Mouse (Mus musculus) layer of hippocampus, adult 9-10 months (tissue): Measurements from ENCODE around the gene Trak1.

Source experiments
- DNase-seq: peaks from one replicate; pipeline ENCODE4 v3.0.0; 2022; ENCODE audit warnings: low spot score

Trak1 gene

GRCm38 (mm10) chr9:121487216-121487615 lies 189.9 kb downstream of the Trak1 start:
- no peak for DNase-seq

- no peak for DNase-seq
Observed at GRCm38 (mm10) chr9:121491592-121492240, 194.4 kb downstream of the Trak1 start.

- no peak for DNase-seq
Observed at GRCm38 (mm10) chr9:121494006-121494767, 196.9 kb downstream of the Trak1 start.

- no peak for DNase-seq
Observed at GRCm38 (mm10) chr9:121495529-121495928, 198.2 kb downstream of the Trak1 start, which contains the start of gene Cck. Gene Cck (minus strand): TSS chr9:121495694.

- DNase-seq = no peak
Observed at GRCm38 (mm10) chr9:121496102-121496501, 198.8 kb downstream of the Trak1 start.

GRCm38 (mm10) chr9:121505346-121505745 lies 208.0 kb downstream of the Trak1 start:
- DNase-seq = peak; percentile 53

GRCm38 (mm10) chr9:121506478-121507180 lies 209.3 kb downstream of the Trak1 start:
- DNase-seq = no peak

- DNase-seq = no peak
Observed at GRCm38 (mm10) chr9:121511911-121512310, 214.6 kb downstream of the Trak1 start.

- DNase-seq = no peak
Observed at GRCm38 (mm10) chr9:121514462-121514861, 217.2 kb downstream of the Trak1 start.

GRCm38 (mm10) chr9:121520047-121520446 lies 222.7 kb downstream of the Trak1 start:
- no peak for DNase-seq
